Mouse (Mus musculus): ENCODE data around the gene Psma4.

Psma4 gene

GRCm38 (mm10) chr9:54994381-54994780 is 43.8 kb downstream of the Psma4 start:
- DNase-seq, result no peak

GRCm38 (mm10) chr9:54995645-54996044 is 45.1 kb downstream of the Psma4 start:
- no peak for DNase-seq

DNA sequence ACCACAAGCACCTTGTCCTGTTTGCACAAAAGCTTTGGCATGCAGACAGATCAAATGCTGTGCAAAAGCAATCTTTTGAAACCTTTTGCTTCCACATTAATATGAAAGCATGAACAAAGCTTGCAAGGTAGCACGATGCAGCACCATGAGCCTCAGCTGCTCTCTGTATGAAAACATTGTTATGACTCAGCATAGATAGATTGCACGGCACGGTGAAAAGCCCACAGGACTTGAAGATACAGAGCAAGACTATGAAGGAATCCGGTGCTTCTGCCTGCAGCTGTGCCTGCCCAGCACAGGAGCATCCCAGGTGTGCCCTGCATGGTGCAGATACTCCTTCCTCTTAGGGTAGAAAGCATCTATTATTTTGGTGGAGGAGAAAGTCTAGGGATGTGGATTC is 53.0 kb downstream of the Psma4 start:
- no peak for DNase-seq

All from thymus, postnatal 36 days (tissue).